Mouse (Mus musculus): ENCODE results near the gene Fam234a. TPM values are rescaled to one million over a fixed set of nuclear protein-coding genes. Genes with fewer than 3 reads are reported as not detected.
"Not testable (repeated sequence)": the region's sequence is repeated elsewhere in the genome, so short reads cannot be mapped to it uniquely, and the experiment has no call there.

The Fam234a gene
- total RNA-seq (2021), result 10 to 100 TPM; 87.4 to 96.7 TPM

DNA sequence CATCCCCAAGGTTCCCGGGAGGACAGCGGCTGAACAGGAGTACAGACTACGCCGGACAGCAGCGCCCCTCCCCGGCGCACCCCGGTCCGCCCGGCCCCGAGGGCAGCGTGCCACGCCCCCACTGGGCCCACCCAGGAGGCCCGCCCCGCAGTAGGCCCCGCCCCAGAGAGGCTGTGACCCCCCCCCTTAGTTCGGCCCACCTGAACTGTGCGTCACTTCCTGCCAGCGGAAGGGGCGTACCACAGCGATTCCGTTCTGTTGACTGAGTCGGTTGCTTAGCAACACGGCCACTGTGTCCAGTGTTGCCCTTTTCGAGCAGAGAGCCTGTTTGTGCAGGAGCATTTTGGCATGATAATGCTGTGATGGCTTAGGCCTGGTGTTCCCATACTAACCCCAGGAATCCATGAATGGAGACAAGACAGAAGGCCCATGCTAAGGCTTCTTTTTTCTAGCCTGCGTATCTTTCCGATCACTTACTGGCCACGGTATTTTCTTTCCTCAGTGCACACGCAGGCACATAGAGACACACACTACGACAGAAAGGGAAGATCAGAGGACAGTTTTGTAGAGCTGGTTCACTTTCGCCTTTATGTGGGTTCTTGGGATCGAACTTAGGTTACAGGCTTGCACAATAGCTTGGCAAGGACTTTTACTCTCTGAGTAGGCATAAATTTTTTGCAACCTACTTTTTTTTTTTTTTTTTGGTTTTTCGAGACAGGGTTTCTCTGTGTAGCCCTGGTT lies at the start of gene Fam234a:
Gene Fam234a (minus strand): TSS at position 142 of the 741 bp plus-strand sequence.
- DNase-seq, result peak; percentile 97
- intact Hi-C loops (cut with DNase I), result loop anchor here (5.0 kb wide), 2 partner anchors 122 to 958 kb away; partner anchors contain the start of genes Lemd2 and Mrpl28

DNA sequence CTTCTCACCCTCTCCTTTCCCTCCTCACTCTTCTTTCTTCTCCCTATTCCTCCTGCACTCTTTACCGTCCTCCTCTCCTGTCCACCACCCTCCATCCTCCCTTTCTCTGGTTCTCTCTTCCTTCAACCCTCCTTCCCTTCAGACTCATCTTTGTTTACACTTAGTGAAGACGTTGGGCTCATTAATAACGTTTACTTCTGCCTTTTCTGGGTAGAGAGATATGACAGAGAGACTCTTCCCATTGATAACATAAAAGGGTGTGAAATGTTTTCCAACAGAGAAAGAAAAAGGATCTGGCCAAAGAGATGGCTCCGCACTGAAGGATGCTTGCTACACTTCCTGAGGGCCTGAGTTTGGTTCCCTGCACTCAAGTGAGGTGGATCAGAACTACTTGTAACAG lies 45.4 kb upstream of the Fam234a start:
- intact Hi-C loops (cut with DNase I), result no loop called here
- no peak for DNase-seq

DNA sequence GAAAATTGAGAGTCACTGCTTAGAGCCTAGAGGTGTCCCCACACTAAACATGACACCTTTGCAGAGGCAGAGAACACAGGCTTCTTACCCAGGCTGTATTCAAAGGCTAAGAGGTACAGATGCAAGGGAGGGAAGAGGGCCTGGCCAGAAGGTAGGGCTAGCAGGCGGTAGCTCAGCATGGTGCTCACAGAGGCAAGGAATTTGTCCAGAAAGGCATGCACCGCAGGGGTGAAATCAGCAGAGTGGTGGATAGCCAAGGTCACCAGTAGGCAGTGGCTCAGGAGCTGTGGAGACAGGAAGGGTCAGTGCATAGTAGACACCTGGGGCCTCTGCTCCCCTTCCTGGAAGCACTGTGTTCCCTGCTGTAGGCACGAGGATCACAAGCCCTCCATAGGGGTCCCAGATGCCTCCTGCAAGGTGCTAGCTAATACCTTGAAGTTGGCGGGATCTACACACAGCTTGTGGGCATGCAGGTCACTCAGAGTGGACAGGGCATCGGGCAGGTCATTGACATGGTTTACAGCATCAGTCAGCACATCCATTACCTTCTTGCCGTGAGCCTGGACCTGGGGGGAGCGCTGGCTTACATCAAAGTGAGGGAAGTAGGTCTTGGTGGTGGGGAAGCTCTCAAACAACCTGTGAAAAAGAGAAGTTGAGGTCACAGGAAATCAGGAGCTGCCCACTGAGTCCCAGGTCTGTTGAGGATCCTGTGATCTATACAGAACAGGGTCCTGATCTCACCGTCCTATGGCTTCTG lies 42.3 kb upstream of the Fam234a start:
- intact Hi-C loops (cut with DNase I), result no loop called here
- no peak for DNase-seq

DNA sequence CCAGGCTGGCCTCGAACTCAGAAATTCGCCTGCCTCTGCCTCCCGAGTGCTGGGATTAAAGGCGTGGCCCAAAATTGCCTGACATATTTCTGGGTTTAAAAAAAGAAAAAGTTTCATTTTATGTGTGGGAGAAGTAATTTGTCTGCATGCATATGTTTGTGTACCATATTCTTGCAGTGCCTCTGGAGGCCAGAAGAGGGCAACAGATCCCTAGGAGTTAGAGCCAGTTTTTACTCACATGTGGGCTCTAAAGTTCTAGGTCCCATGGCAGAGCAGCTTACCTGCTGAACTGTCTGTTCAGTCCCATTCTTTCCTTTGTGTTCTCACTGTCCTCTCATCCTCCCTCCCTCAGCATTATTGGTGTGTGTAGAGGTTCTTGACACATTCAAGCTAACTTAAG lies 32.7 kb upstream of the Fam234a start:
- peak; percentile 42 to 51 for DNase-seq
- intact Hi-C loops (cut with DNase I), result no loop called here

DNA sequence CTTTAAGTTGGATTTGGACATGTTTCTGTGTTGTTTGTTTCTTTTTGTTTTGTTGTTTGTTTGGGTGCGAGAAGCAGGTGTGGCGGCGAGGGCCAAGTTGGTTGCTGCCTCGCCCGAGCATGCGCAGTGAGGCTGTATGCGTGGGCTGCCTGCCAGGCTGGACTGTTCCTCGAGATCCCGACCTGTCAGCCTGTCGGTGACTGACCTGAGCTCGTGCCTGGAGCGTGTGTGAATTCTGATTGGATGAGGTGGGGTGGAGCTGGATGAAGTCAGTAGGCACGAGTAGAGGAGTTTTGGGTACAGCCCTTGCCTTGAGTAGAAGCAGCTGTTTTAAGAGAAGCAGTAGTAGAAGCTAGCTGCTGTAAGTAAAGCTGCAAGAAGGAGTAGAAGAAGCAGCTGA lies 31.9 kb upstream of the Fam234a start:
- intact Hi-C loops (cut with DNase I), result no loop called here
- DNase-seq, result peak in 1 of 2 experiments; percentile 18

DNA sequence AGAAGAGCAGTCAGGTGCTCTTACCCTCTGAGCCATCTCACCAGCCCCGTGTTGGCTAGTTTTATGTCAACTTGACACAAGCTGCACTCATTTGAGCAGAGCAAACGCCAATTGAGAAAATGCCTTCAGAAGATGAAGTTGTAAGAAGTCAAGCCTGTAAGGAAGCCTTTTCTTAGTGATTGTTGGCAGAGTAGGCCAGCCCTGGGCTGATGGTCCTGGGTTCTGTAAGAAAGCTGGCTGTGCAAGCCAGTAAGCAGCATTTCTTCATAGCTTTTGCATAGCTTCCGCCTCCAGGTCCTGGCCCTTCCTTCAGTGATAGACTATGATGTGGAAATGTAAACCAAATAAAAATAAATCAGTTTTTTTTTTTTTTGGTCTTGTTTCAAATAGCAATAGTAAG lies 28.5 kb upstream of the Fam234a start:
- intact Hi-C loops (cut with DNase I), result no loop called here

DNA sequence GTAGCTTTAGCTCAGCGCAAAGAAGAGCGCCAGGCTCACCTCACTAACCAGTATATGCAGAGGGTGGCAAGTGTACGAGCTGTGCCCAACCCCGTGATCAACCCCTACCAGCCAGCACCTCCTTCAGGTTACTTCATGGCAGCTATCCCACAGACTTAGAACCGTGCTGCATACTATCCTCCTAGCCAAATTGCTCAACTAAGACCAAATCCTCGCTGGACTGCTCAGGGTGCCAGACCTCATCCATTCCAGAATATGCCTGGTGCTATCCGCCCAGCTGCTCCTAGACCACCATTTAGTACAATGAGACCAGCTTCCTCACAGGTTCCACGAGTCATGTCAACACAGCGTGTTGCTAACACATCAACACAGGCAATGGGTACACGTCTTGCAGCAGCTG lies 25.5 kb upstream of the Fam234a start:
- DNase-seq; intact Hi-C loops (cut with DNase I): not testable (repeated sequence)

More for the DNA sequence above, 28.5 kb upstream of the Fam234a start:
- DNase-seq, result no peak

DNA sequence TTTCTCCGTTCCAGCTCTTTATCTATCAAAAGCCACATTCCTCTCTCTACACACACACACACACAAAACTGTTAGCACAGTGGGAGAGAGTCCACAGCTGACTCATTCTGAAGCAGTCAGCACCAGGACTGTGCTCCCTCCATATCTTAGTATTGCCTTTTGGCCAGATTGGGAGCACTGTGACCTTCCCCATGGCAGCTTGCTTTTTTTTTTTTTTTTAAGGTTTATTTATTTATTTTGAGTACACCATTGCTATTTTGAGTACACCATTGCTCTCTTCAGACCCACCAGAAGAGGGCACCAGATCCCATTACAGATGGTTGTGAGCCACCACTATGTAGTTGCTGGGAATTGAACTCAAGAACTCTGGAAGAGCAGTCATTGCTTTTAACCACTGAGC lies 24.8 kb upstream of the Fam234a start:
- no peak for DNase-seq
- intact Hi-C loops (cut with DNase I), result no loop called here

DNA sequence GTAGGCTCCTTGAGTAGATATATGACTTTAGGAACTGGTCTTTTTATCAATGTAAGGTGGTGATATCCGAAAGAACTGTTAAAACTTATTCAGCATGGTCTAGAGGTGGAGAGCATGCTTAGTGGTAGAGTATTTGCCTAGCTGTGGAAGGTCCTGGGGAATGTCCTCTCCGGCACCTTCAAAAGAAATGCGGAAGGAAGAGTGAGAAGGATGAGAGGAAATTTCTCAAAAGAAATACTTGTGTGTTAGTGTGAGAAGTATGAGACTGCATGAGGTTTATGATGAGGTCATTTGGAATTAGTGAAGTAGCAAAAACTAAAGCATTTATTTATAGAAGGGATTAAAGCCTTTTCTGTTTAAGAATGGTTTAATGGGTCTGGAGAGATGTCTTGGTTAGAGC lies 18.3 kb upstream of the Fam234a start:
- DNase-seq, result no peak
- intact Hi-C loops (cut with DNase I), result no loop called here

DNA sequence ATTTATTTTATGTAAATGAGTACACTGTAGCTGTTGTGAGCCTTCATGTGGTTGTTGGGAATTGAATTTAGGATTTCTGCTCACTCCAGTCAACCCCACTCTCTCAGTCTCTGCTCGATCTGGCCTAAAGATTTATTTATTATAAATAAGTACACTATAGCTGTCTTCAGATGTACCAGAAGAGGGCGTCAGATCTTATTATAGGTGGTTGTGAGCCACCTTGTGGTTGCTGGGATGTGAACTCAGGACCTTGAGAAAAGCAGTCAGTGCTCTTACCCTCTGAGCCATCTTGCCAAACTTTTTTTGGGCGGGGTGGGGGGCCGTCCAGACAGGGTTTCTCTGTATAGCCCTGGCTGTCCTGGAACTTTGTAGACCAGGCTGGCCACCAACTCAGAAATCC lies 17.8 kb upstream of the Fam234a start:
- intact Hi-C loops (cut with DNase I), result no loop called here

DNA sequence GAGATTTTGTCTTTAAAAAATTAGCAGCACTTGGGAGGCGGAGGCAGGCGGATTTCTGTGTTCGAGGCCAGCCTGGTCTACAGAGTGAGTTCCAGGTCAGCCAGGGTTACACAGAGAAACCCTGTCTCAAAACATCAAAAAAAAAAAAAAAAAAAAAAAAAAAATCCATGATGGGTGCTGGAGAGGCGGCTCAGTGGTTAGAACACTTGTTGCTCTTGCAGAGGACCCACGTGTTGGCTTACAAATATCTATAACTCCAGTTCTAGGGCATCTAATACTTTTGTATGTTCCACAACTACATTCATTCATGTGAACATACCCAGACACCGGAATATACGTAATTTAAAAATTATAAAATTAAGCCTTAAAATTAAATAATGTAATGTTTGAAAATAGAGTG lies 11.3 kb upstream of the Fam234a start:
- no peak for DNase-seq
- intact Hi-C loops (cut with DNase I), result no loop called here

More for the DNA sequence above, 17.8 kb upstream of the Fam234a start:
- no peak for DNase-seq

DNA sequence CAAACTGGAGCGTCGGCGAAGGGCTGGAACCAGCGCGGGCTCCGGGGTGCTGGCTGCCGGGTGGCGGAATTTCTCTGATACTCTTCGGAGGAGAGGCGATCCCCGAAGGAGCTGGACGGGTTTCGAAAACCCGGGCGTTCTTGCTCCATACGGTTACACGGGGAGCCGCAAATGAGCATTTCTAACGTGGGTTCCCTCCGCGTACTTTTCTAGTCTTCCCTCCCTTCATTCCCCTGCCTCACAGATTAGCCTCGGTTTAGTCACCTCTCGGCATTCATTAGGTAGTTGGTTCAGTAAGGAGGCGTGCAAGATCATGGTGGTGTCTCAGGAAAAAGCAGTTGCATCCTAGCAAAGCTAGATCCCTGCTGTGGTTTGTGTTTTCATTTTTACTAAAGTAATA lies 9.4 kb upstream of the Fam234a start:
- no peak for DNase-seq
- intact Hi-C loops (cut with DNase I), result no loop called here

DNA sequence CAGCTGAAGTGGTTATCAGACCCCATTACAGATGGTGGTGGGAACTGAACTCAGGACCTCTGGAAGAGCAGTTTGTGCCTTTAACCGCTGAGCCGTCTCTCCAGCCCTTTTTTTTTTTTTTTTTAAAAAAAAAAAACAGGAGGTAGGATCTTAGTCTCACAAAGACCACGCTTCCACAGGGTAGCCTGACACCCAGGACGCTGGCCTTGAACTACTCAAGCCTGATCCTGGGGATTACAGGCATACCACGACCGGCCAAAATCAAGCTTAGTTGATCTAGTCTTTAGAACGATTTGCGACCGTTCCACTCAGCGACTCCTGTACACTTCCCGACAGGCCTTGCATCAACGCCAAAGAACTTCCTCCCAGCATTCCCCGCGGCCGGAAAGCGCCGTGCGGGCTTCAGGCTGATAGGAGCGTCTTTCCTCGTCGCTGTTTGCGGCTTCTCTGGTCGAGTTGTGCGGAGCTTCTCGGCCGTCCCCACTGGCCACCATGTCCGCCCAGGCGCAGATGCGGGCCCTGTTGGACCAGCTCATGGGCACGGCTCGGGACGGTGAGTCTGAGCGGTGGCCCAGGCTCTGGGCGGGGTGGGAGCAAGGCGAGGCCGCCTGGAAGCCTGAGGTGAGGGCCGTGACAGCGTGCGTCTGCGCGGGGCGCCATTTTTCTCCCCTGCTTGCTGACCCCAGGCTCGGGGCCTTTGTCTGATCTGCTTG lies 8.7 kb upstream of the Fam234a start, which contains the start of gene Luc7l:
Gene Luc7l (plus strand): TSS at position 358 of the 713 bp plus-strand sequence.
- peak; percentile 96 to 98 for DNase-seq
- intact Hi-C loops (cut with DNase I), result no loop called here

DNA sequence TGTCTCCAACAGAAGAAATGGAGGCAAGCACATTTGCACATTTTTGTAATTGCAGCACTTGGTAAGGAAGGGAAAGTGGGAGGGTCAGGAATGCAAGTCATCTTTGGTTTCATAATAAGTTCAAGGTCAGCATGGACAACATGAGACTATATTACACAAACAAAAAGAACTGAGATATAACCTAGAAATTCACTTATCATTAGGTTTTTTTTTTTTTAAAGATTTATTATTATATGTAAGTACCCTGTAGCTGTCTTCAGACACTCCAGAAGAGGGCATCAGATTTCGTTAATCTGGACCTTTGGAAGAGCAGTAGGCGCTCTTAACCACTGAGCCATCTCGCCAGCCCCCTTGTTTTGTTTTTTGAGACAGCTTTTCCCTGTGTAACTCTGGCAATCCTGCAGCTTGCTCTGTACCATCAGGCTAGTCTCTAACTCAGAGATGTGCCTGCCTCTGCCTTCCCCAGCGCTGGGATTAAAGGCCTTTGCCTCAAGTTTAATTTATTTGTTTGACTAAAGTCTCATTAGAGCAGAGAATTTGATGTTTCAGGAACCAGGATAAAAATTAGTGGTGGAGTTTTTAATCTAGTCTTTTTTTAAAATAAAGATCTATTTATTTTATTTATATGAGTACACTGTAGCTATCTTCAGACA lies 8.0 kb upstream of the Fam234a start:
- intact Hi-C loops (cut with DNase I), result no loop called here
- no peak for DNase-seq

DNA sequence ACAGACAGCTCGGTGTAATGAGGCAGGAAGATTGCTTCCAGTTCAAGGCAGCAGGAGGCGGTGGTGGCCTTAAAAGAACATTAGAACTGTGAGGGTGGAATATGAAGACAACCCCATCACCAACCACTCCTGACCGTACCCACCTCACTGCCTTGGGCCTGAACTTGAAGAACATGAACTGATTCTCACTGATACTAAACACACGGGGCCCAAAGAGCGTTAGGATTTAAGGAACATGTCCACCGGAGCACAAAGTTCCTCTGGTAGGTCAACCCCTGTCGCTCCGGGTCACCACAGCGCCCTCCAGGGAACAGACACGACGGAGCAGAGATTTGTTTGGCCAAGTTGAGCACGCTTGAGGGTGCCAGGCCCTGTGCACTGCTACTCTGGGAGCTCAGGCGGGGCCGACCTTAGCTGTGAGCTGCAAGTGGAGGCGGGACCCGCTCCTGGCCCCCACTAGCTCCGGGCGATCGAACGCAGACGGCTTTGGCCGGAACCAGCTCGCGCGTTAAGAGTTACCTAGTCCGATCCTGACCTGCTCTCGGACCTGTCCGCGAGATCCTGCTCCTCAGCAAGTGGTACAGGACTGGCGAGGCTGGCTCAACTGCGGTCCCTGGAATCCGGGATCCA lies 456 bp downstream of the Fam234a start:
- intact Hi-C loops (cut with DNase I), result loop anchor here (2.0 to 5.0 kb wide), 3 partner anchors 105 to 959 kb away; partner anchors contain the start of genes Axin1, Lemd2 and Mrpl28
- DNase-seq, result peak; percentile 83 to 86

DNA sequence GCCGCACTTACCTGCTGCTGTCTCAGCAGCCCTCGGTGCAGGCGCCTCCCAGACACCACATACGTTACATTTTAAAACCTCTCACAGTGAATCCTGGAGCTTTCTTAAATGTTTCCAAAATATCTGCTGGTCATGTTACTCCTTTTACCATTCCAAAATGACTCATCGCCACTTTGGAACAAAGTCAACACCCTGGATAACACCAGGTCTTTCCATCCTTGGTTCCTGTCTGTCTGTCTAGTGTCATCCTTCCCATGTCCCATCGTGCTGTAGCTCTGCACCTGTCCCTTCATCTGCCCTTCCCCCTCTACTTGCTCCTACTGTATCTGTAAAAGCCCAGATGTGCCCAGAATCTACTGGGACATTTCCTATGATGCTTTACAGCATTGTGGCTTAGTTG lies 3.1 kb downstream of the Fam234a start:
- no peak for DNase-seq
- intact Hi-C loops (cut with DNase I), result loop anchor here (5.0 kb wide), 2 partner anchors 119 to 961 kb away; partner anchors contain the start of genes Lemd2 and Mrpl28

DNA sequence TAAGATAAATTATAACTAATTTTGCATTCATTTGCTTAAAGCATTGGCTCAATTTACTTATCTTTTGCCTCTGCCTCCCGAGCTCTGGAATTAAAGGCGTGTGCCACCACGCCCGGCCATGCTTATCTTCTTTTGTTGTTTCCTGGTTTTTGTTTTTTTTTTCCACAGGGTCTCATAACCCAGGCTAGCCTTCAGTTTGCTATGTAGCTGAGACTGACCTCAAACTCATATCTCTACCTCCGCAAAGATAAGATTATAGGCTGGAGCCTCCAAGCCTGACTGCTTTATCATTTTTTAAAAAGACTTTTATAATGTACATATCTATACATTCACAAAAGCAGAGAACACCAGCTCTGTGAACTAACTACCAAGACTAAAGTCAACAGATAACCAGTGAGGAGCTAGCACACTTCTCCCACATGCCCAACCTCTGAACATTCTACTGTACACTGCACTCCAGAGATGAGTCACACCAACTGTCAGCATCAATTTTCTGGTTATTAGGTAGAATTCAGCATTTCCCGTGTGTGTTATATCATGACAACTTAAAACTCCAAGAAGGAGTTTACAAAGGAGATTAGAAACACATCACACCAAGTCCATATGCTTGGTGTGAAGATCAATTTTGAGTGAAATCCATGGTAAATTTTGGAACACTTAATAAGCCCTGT lies 3.8 kb downstream of the Fam234a start:
- DNase-seq, result no peak
- intact Hi-C loops (cut with DNase I), result loop anchor here (5.0 kb wide), 2 partner anchors 118 to 962 kb away; partner anchors contain the start of genes Lemd2 and Mrpl28

DNA sequence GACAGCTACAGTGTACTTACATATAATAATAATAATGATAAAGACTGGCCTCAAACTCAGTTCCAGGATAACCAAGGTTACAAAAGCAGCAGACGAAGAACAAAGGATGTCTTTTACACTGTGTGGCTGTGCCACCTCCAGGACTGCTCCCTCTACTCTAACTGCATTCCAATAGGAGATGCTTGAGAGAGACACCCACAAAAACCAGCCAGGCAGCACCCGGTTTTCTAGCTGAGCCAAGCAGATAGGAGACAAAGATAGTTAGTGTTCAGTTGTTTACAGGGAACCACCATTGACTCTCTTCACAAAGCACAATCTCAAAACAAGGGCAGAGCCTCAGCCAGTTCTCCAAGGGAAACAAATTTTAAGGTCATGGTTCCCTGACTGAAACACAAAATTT lies 4.5 kb downstream of the Fam234a start:
- intact Hi-C loops (cut with DNase I), result no loop called here
- DNase-seq, result no peak

DNA sequence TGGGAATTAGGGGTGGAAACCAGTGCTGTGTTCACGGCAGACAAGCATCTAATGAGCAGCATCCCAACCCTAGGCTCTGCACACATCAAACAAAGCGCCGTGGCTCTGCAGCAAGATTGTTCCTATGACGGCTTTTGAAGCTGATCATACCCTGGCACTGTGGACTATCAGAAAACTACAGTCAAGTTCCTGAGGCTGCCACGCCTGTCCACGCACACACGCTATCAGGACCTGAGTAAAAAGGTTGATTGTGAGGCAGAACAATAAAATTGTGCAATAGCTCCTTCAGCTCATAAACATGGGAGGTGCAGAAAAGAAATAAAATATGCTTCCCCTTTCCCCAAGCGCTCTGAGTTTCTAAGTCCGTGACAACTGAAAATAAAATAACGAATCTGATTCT lies 6.4 kb downstream of the Fam234a start:
- no peak for DNase-seq
- intact Hi-C loops (cut with DNase I), result no loop called here
